Mouse (Mus musculus) liver, embryonic 13.5 days (tissue): ENCODE measurements around the gene Rab44. TPM values are rescaled to one million over a fixed set of nuclear protein-coding genes. Genes with fewer than 3 reads are reported as not detected.
A peak's percentile ranks its signal among the peaks of the same experiment; 100 is the strongest.

Source experiments
- ATAC-seq: fragments of 200-750 bp; cut with Nextera tagmentation; 2 replicates; pipeline ENCODE4 v1.8.0; 2017; ENCODE audit warnings: low read depth, mild to moderate bottlenecking, moderate number of reproducible peaks, moderate library complexity
- DNase-seq: peaks from one replicate; pipeline ENCODE4 v3.0.0; 2022
- H3K27ac ChIP-seq: fragments of 300-500 bp; sonication (generic); 2 replicates; pipeline ENCODE4 v1.5.1; 2015; ENCODE audit warnings: moderate library complexity, mild to moderate bottlenecking, inconsistent platforms
- H3K27me3 ChIP-seq: fragments of 300-500 bp; sonication (generic); 2 replicates; pipeline ENCODE4 v1.6.1; 2015; ENCODE audit warnings: mild to moderate bottlenecking, inconsistent platforms
- H3K36me3 ChIP-seq: fragments of 300-500 bp; sonication (generic); 2 replicates; pipeline ENCODE4 v1.6.1; 2015; ENCODE audit warnings: mild to moderate bottlenecking, inconsistent platforms
- H3K4me1 ChIP-seq: fragments of 300-500 bp; sonication (generic); replicated peaks from 2 replicates; pipeline ENCODE4 v1.6.1; 2015; ENCODE audit warnings: inconsistent platforms
- H3K4me2 ChIP-seq: fragments of 300-500 bp; sonication (generic); 2 replicates; pipeline ENCODE4 v1.6.1; 2015; ENCODE audit warnings: inconsistent platforms, mild to moderate bottlenecking, moderate library complexity
- H3K4me3 ChIP-seq: fragments of 300-500 bp; sonication (generic); replicated peaks from 2 replicates; pipeline ENCODE4 v1.5.1; 2015; ENCODE audit warnings: mild to moderate bottlenecking, inconsistent platforms
- H3K9ac ChIP-seq: fragments of 300-500 bp; sonication (generic); 2 replicates; pipeline ENCODE4 v1.6.1; 2015; ENCODE audit warnings: mild to moderate bottlenecking, inconsistent platforms
- H3K9me3 ChIP-seq: fragments of 300-500 bp; sonication (generic); replicated peaks from 2 replicates; pipeline ENCODE4 v1.6.1; 2016; ENCODE audit warnings: inconsistent platforms
- WGBS: fragments of 180-500 bp; shearing (Covaris S2); methylation state at CpG from one replicate; pipeline ENCODE4 v1.1.7; 2015; ENCODE audit not compliant: insufficient replicate concordance; 5-methylcytosine and 5-hydroxymethylcytosine counted together
- polyA plus RNA-seq: library from polyadenylated mRNA; unstranded; fragments of >200 nt; fragmentation: Nextera tagmentation; extraction: Ambion mirVana; gene quantifications from 2 replicates; pipeline ENCODE4 v1.2.1, GENCODE M21; 2015

Rab44 gene
- polyA plus RNA-seq, 1 experiment from 2014 or later, result 5.3 TPM

GRCm38 (mm10) chr17:29077786-29078509 is 36.0 kb upstream of the Rab44 start:
- peak overlapping the region; percentile 58 for H3K4me2 ChIP-seq
- DNase-seq (no peak), ATAC-seq (no peak)
- H3K4me1 ChIP-seq, result peaks cover 37% of the 10 kb centered on the region
- H3K9ac ChIP-seq, result peak overlapping the region; percentile 36; the same call in 1 of the 2 replicates
- H3K27me3 ChIP-seq, result peaks cover 74% of the 10 kb centered on the region
- H3K27ac ChIP-seq, result no peak overlapping the region
- peak overlapping the region; percentile 41 for H3K4me3 ChIP-seq
- H3K9me3 ChIP-seq, result no peaks in the 10 kb centered on the region
- no peaks in the 10 kb centered on the region for H3K36me3 ChIP-seq
- 12% methylated on average over 14 of the region's 14 CpGs for WGBS

GRCm38 (mm10) chr17:29078519-29079383 is 35.2 kb upstream of the Rab44 start:
- Histone ChIP-seq H3K27ac (no peak overlapping the region), H3K4me2 (peak overlapping the region; percentile 58), H3K27me3 (peaks cover 70% of the 10 kb centered on the region), H3K36me3 (no peaks in the 10 kb centered on the region), H3K9me3 (no peaks in the 10 kb centered on the region), H3K9ac (peak overlapping the region; percentile 36; the same call in 1 of the 2 replicates), H3K4me3 (peak overlapping the region; percentile 41), H3K4me1 (peaks cover 31% of the 10 kb centered on the region)
- ATAC-seq (no peak; the same call in 1 of the 2 replicates), DNase-seq (no peak)
- WGBS, result 5% methylated on average over 25 of the region's 25 CpGs

- peak overlapping the region; percentile 61 for H3K4me2 ChIP-seq
- H3K27me3 ChIP-seq, result peaks cover 55% of the 10 kb centered on the region
- ATAC-seq (peak; percentile 34; the same call in 1 of the 2 replicates), DNase-seq (no peak)
- no peak overlapping the region for H3K9ac ChIP-seq
- WGBS, result 8% methylated on average over 23 of the region's 23 CpGs
- H3K4me3 ChIP-seq, result peak overlapping the region; percentile 27; the same call in 1 of the 2 replicates
- 0 out of 2 replicates have a peak, but pooled peaks cover 3% of the 10 kb centered on the region for H3K9me3 ChIP-seq
- peaks cover 31% of the 10 kb centered on the region for H3K4me1 ChIP-seq
- H3K27ac ChIP-seq, result no peak overlapping the region
- H3K36me3 ChIP-seq, result no peaks in the 10 kb centered on the region
Measured at GRCm38 (mm10) chr17:29080758-29081617, 33.0 kb upstream of the Rab44 start.

GRCm38 (mm10) chr17:29081618-29082381 is 32.1 kb upstream of the Rab44 start:
- Histone ChIP-seq H3K4me1 (peaks cover 31% of the 10 kb centered on the region), H3K4me2 (peak overlapping the region; percentile 61), H3K36me3 (no peaks in the 10 kb centered on the region), H3K27me3 (peaks cover 51% of the 10 kb centered on the region), H3K4me3 (peak overlapping the region; percentile 27), H3K9ac (peak overlapping the region; percentile 49; the same call in 1 of the 2 replicates), H3K9me3 (0 out of 2 replicates have a peak, but pooled peaks cover 3% of the 10 kb centered on the region), H3K27ac (0 out of 2 replicates have a peak overlapping the region, but pooled peaks have one; percentile 7)
- DNase-seq, result peak; percentile 36
- WGBS, result 7% methylated on average over 21 of the region's 21 CpGs
- no peak for ATAC-seq

GRCm38 (mm10) chr17:29083586-29083985 is 30.4 kb upstream of the Rab44 start:
- H3K36me3 ChIP-seq, result no peaks in the 10 kb centered on the region
- WGBS, result 81% methylated on average over 8 of the region's 8 CpGs

GRCm38 (mm10) chr17:29084656-29085055 is 29.3 kb upstream of the Rab44 start:
- H3K36me3 ChIP-seq, result no peaks in the 10 kb centered on the region
- 69% methylated on average over 7 of the region's 7 CpGs for WGBS
- no peak overlapping the region for H3K27ac ChIP-seq
- no peak overlapping the region for H3K9ac ChIP-seq
- no peak overlapping the region for H3K4me3 ChIP-seq
- peaks cover 18% of the 10 kb centered on the region for H3K4me1 ChIP-seq
- peaks cover 25% of the 10 kb centered on the region for H3K27me3 ChIP-seq
- ATAC-seq, result no peak
- no peak overlapping the region for H3K4me2 ChIP-seq
- H3K9me3 ChIP-seq, result 0 out of 2 replicates have a peak, but pooled peaks cover 3% of the 10 kb centered on the region
- no peak for DNase-seq

More at GRCm38 (mm10) chr17:29083586-29083985, 30.4 kb upstream of the Rab44 start:
- DNase-seq (no peak), ATAC-seq (no peak)
- peaks cover 25% of the 10 kb centered on the region for H3K4me1 ChIP-seq
- no peak overlapping the region for H3K4me3 ChIP-seq
- no peak overlapping the region for H3K9ac ChIP-seq
- 0 out of 2 replicates have a peak, but pooled peaks cover 3% of the 10 kb centered on the region for H3K9me3 ChIP-seq
- H3K27ac ChIP-seq, result no peak overlapping the region
- no peak overlapping the region for H3K4me2 ChIP-seq
- peaks cover 36% of the 10 kb centered on the region for H3K27me3 ChIP-seq

GRCm38 (mm10) chr17:29085266-29085665 is 28.7 kb upstream of the Rab44 start:
- 69% methylated on average over 10 of the region's 10 CpGs for WGBS
- Histone ChIP-seq H3K4me1 (peaks cover 18% of the 10 kb centered on the region), H3K9ac (no peak overlapping the region), H3K4me2 (no peak overlapping the region), H3K27ac (no peak overlapping the region), H3K27me3 (peaks cover 21% of the 10 kb centered on the region), H3K4me3 (no peak overlapping the region), H3K9me3 (0 out of 2 replicates have a peak, but pooled peaks cover 3% of the 10 kb centered on the region), H3K36me3 (no peaks in the 10 kb centered on the region)
- no peak for DNase-seq
- no peak for ATAC-seq

GRCm38 (mm10) chr17:29086916-29087315 is 27.0 kb upstream of the Rab44 start:
- Histone ChIP-seq H3K27me3 (peaks cover 17% of the 10 kb centered on the region), H3K9me3 (0 out of 2 replicates have a peak, but pooled peaks cover 3% of the 10 kb centered on the region), H3K27ac (no peak overlapping the region), H3K4me3 (no peak overlapping the region), H3K36me3 (no peaks in the 10 kb centered on the region), H3K4me1 (peaks cover 5% of the 10 kb centered on the region), H3K4me2 (no peak overlapping the region), H3K9ac (no peak overlapping the region)
- 70% methylated on average over 4 of the region's 4 CpGs for WGBS
- ATAC-seq (no peak), DNase-seq (no peak)

- no peak within 1 kb of the TSS for H3K4me2 ChIP-seq
- no peak within 1 kb of the TSS for H3K9ac ChIP-seq
- DNase-seq (no peak), ATAC-seq (no peak)
- no peaks in the 10 kb centered on the region for H3K36me3 ChIP-seq
- H3K27ac ChIP-seq, result no peak within 1 kb of the TSS
- no peak within 1 kb of the TSS for H3K4me3 ChIP-seq
- peaks cover 50% of the 10 kb centered on the region for H3K27me3 ChIP-seq
- 62% methylated on average over 3 of the region's 3 CpGs for WGBS
- no peaks in the 10 kb centered on the region for H3K9me3 ChIP-seq
- peaks cover 27% of the 10 kb centered on the region for H3K4me1 ChIP-seq
Measured at GRCm38 (mm10) chr17:29090776-29091175, 23.2 kb upstream of the Rab44 start, which contains the start of gene Cdkn1a. Cdkn1a (plus strand) TSS chr17:29090976.

GRCm38 (mm10) chr17:29091348-29091944 is 22.5 kb upstream of the Rab44 start:
- DNase-seq (no peak), ATAC-seq (no peak)
- Histone ChIP-seq H3K36me3 (no peaks in the 10 kb centered on the region), H3K4me3 (no peak overlapping the region), H3K27me3 (peaks cover 53% of the 10 kb centered on the region), H3K9ac (no peak overlapping the region), H3K9me3 (no peaks in the 10 kb centered on the region), H3K4me1 (peaks cover 28% of the 10 kb centered on the region), H3K4me2 (no peak overlapping the region), H3K27ac (no peak overlapping the region)
- 49% methylated on average over 6 of the region's 6 CpGs for WGBS
